Mouse (Mus musculus): ENCODE measurements at regions not wholly inside any gene's neighbourhood (a gene's known extent, or its start where the extent isn't known, plus 50 kb on each side); places are given as distances from the start of the nearest gene placed in this dataset.
A peak's percentile ranks its signal among the peaks of the same experiment; 100 is the strongest.

DNA sequence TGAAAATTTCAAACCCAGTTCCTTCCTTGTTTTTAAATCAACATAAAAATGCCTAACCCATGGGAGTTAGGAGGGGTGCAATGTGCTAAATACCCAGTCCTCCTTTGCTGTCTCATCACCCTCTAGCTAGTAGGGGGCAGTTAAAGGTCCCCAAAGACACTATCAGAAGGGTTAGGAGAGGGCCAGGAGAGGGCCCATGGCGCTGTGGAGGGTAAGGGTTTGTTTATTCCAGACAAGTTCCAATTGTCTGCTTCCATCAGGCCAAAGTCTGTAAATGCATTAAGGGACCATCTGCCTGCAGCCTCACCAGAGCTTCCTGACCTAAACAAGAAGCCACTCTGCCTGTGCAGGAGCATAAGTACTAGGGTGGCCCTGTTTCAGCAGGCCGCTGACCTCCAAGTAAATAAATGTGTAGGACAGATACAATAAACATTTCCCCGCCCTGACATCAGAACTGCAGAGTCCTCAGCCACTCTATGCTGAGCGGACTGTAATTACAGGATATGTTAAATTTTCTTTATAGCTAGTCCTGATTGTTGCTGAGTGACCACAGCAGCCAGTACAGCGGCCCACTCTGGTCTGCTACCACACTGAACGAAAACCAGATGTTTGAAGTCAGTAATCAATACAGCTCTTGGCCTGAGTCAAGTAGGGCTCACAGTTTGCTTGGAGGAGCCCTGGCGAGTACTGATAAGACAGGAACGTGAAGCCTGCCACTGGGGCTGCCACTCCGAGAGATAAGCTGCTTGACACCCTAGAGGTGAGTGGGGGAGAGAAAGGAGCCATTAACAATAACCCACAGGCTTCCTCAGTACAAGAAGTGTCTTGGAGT, 87.4 kb downstream of the Hlx start:
- Histone ChIP-seq H3K4me2 (ENCODE audit: low read depth, low read length) (no peak overlapping the region), H3K9me3 (replicated peaks; ENCODE audit: control insufficient read depth, low read length) (no peaks in the 10 kb centered on the region), H3K27ac (replicated peaks; ENCODE audit: low read depth, low read length) (no peak overlapping the region), H3K27me3 (ENCODE audit: control insufficient read depth, insufficient read depth, low read length) (no peaks in the 10 kb centered on the region), H3K4me1 (ENCODE audit: control insufficient read depth, insufficient read depth, low read length) (no peaks in the 10 kb centered on the region), H3K36me3 (replicated peaks; ENCODE audit: control insufficient read depth, insufficient read depth, low read depth, low read length) (no peaks in the 10 kb centered on the region), H3K9ac (replicated peaks; ENCODE audit: low read length) (no peak overlapping the region), H3K4me3 (ENCODE audit: low read depth, low read length) (no peak overlapping the region)
- ATAC-seq (replicated peaks; ENCODE audit: insufficient number of reproducible peaks, low FRiP score, low TSS enrichment, low read depth): peak; percentile 34; the same call in 1 of the 2 replicates
- 21% methylated on average over 9 of the region's 9 CpGs for WGBS
- DNase-seq (ENCODE audit: low spot score): peak; percentile 57

DNA sequence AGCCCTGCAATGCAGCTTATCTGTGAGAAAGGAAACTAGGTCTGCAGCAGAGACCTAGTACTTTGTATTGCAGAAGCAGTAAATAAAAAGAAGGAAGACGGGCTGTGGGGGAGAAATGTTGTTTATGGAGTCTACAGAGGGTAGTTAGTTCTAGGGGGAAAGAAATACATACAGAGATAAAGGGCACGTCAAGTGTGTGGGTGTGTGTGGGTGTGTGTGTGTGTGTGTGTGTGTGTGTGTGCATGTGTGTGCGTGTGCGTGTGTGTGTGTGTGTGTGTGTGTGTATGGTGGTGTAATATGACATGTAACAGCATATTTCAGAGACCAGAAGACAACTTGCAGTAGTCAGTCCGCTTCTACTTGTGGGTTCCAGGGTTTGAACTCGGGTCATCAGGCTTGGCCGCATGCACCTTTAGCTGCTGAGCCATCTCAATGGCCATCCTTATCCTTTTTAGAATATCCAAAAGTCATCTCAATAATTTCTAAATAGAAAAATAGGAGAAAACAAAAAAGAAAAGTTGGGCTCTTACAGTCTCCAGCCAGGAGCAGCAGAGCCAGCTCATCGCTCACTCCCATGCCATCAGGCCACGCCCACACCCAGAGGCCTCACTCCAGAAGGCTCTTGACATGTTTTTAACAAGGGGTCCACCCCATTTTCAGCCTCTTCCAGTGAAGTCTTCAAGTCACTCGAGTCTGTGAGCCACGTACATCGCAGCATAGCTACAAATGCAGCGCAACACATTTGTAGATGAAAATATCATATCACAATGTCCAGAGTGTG, 101.5 kb downstream of the Hlx start:
- Histone ChIP-seq H3K4me3 (ENCODE audit: low read depth, low read length) (no peak overlapping the region), H3K4me1 (ENCODE audit: control insufficient read depth, insufficient read depth, low read length) (no peaks in the 10 kb centered on the region), H3K9me3 (replicated peaks; ENCODE audit: control insufficient read depth, low read length) (no peaks in the 10 kb centered on the region)

DNA sequence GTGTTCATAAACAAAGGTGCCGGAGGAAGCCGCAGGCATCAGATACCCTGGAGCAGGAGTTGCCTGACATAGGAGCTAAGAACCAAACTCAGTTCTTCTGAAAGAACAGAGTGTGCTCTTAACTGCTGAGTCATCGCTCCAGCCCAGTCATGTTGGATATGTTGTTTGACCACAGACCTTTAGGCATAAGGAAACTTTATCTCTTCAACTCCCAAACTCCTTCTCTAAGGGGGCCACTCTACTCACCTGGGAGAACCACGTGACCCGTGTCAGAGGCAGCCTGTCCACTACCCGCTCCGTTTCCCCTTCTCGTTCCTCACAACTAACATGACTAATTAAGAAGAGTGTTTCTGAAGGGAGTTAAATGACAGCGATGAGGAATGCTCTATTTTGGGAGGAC, 103.2 kb downstream of the Hlx start:
- Histone ChIP-seq H3K27me3 (ENCODE audit: control insufficient read depth, insufficient read depth, low read length) (no peaks in the 10 kb centered on the region), H3K9ac (replicated peaks; ENCODE audit: low read length) (no peak overlapping the region), H3K4me2 (ENCODE audit: low read depth, low read length) (no peak overlapping the region), H3K27ac (replicated peaks; ENCODE audit: low read depth, low read length) (no peak overlapping the region), H3K4me3 (ENCODE audit: low read depth, low read length) (no peak overlapping the region), H3K36me3 (replicated peaks; ENCODE audit: control insufficient read depth, insufficient read depth, low read depth, low read length) (no peaks in the 10 kb centered on the region), H3K9me3 (replicated peaks; ENCODE audit: control insufficient read depth, low read length) (no peaks in the 10 kb centered on the region), H3K4me1 (ENCODE audit: control insufficient read depth, insufficient read depth, low read length) (no peaks in the 10 kb centered on the region)
- DNase-seq (ENCODE audit: low spot score) (no peak), ATAC-seq (replicated peaks; ENCODE audit: insufficient number of reproducible peaks, low FRiP score, low TSS enrichment, low read depth) (no peak)
- whole genome bisulfite sequencing: 90% methylated on average over 9 of the region's 9 CpGs

More for the DNA sequence above, 101.5 kb downstream of the Hlx start:
- Histone ChIP-seq H3K4me2 (ENCODE audit: low read depth, low read length) (no peak overlapping the region), H3K9ac (replicated peaks; ENCODE audit: low read length) (no peak overlapping the region), H3K27ac (replicated peaks; ENCODE audit: low read depth, low read length) (no peak overlapping the region), H3K27me3 (ENCODE audit: control insufficient read depth, insufficient read depth, low read length) (no peaks in the 10 kb centered on the region), H3K36me3 (replicated peaks; ENCODE audit: control insufficient read depth, insufficient read depth, low read depth, low read length) (no peaks in the 10 kb centered on the region)
- ATAC-seq (replicated peaks; ENCODE audit: insufficient number of reproducible peaks, low FRiP score, low TSS enrichment, low read depth) (no peak), DNase-seq (ENCODE audit: low spot score) (no peak)
- 89% methylated on average over 13 of the region's 13 CpGs for WGBS

DNA sequence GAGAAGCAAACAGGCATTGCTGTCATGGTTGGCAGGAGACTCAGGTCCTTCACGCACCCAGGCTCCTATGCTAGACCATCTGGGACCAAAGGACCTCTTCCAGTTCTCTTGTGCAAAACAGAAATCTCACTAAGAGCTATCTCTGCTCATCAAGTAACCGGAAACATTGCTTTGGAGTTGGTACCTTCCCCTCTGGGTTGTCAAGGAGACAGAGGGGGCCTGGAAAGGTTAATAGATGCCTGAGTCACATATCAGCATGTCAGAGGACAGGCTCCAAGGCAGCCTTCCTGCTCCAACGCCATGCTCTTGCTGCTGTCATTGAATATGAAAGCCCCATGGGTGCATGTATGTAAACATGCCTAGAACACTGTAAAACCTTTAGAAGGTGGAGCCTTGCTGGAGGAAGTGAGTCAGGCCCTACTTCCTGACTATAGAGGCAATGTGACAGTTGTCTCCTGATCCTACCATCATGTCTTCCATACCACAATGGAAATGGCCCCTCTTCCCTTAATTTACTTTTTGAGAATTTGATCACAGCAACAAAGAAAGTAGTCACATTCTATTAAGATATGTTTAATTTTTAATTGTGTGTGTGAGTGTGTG, 103.8 kb downstream of the Hlx start:
- no peak overlapping the region for H3K4me3 ChIP-seq (ENCODE audit: low read depth, low read length)
- no peak for DNase-seq (ENCODE audit: low spot score)
- no peaks in the 10 kb centered on the region for H3K36me3 ChIP-seq (replicated peaks; ENCODE audit: control insufficient read depth, insufficient read depth, low read depth, low read length)
- no peak overlapping the region for H3K9ac ChIP-seq (replicated peaks; ENCODE audit: low read length)
- no peak overlapping the region for H3K4me2 ChIP-seq (ENCODE audit: low read depth, low read length)
- 78% methylated on average over 3 of the region's 3 CpGs for WGBS
- H3K4me1 ChIP-seq (ENCODE audit: control insufficient read depth, insufficient read depth, low read length): no peaks in the 10 kb centered on the region
- no peaks in the 10 kb centered on the region for H3K27me3 ChIP-seq (ENCODE audit: control insufficient read depth, insufficient read depth, low read length)
- no peak overlapping the region for H3K27ac ChIP-seq (replicated peaks; ENCODE audit: low read depth, low read length)
- H3K9me3 ChIP-seq (replicated peaks; ENCODE audit: control insufficient read depth, low read length): no peaks in the 10 kb centered on the region
- no peak for ATAC-seq (replicated peaks; ENCODE audit: insufficient number of reproducible peaks, low FRiP score, low TSS enrichment, low read depth)

DNA sequence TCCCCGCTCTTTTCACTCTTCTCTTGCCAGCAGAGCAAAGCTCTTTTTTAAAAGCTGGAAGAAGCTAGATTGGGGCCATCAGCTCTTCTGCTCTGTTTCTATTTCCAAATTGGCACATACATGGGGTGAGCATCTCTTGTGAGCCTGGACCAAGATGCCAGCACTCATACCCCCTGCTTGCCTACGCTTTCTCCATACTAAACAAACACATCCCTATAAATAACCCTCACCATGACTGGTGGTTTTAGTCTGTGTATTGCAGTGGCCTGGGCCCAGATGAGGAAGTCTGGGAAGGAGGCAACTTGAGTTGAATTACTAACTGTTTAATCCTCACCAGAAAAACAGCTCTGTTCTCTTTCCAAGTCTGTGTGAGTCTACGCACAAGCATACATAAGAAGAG, 110.0 kb downstream of the Hlx start:
- Histone ChIP-seq H3K4me2 (ENCODE audit: low read depth, low read length) (no peak overlapping the region), H3K27me3 (ENCODE audit: control insufficient read depth, insufficient read depth, low read length) (no peaks in the 10 kb centered on the region), H3K9ac (replicated peaks; ENCODE audit: low read length) (no peak overlapping the region), H3K9me3 (replicated peaks; ENCODE audit: control insufficient read depth, low read length) (no peaks in the 10 kb centered on the region), H3K4me1 (ENCODE audit: control insufficient read depth, insufficient read depth, low read length) (no peaks in the 10 kb centered on the region), H3K36me3 (replicated peaks; ENCODE audit: control insufficient read depth, insufficient read depth, low read depth, low read length) (no peaks in the 10 kb centered on the region), H3K4me3 (ENCODE audit: low read depth, low read length) (no peak overlapping the region), H3K27ac (replicated peaks; ENCODE audit: low read depth, low read length) (no peak overlapping the region)
- 91% methylated on average over 3 of the region's 3 CpGs for WGBS
- DNase-seq (ENCODE audit: low spot score) (no peak), ATAC-seq (replicated peaks; ENCODE audit: insufficient number of reproducible peaks, low FRiP score, low TSS enrichment, low read depth) (no peak)

DNA sequence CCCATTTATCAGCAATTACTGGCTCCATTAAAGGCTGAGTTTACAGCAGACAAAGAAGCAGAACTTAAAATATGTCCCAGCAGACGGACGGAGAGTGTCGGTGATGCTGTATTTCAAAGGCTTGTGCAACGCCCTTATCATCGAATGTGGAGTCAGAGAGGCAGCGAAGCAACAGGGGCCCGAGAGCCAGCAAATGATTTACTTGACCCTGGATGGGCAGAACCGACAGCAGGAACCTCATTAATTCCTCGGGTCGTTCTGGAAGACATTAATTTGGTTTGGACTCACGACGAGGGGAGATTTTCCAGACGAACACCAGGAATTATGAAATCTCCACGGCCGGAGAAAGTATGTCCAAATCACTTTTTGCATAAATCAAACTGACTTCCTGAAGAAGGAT, 110.5 kb downstream of the Hlx start:
- Histone ChIP-seq H3K36me3 (replicated peaks; ENCODE audit: control insufficient read depth, insufficient read depth, low read depth, low read length) (no peaks in the 10 kb centered on the region), H3K4me3 (ENCODE audit: low read depth, low read length) (no peak overlapping the region), H3K27ac (replicated peaks; ENCODE audit: low read depth, low read length) (no peak overlapping the region), H3K9ac (replicated peaks; ENCODE audit: low read length) (no peak overlapping the region), H3K27me3 (ENCODE audit: control insufficient read depth, insufficient read depth, low read length) (no peaks in the 10 kb centered on the region), H3K4me2 (ENCODE audit: low read depth, low read length) (no peak overlapping the region), H3K9me3 (replicated peaks; ENCODE audit: control insufficient read depth, low read length) (no peaks in the 10 kb centered on the region), H3K4me1 (ENCODE audit: control insufficient read depth, insufficient read depth, low read length) (no peaks in the 10 kb centered on the region)
- WGBS: 77% methylated on average over 15 of the region's 15 CpGs
- DNase-seq (ENCODE audit: low spot score) (no peak), ATAC-seq (replicated peaks; ENCODE audit: insufficient number of reproducible peaks, low FRiP score, low TSS enrichment, low read depth) (no peak)

DNA sequence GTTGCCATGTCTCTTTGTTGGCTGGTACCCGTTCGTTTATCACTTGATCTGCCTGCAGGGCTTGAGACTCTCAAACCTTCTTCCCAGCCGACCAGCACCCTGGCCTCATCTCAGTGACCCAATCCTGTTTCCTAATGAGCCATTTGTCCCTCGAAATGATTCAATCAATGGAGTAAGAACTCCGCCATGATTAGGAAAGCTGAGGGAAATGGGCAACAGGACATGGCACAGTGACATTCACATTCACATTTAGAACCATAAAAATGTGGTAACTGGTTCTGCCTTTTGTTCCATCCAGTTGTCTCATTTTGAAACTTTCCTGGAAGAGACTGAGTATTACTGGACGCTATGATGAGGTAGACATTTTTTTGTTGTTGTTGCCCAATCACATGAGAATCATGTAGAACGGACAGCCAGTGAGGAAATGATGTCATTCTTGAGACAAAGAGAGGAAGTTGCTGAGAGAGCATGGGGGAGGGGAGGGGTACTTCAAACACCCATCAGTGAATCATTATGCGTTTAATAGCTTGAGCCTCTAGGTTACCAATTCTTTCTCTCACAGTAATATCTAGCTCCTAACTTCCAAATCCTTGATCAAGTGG, 114.5 kb downstream of the Hlx start:
- Histone ChIP-seq H3K4me2 (ENCODE audit: low read depth, low read length) (no peak overlapping the region), H3K27ac (replicated peaks; ENCODE audit: low read depth, low read length) (no peak overlapping the region), H3K9me3 (replicated peaks; ENCODE audit: control insufficient read depth, low read length) (no peaks in the 10 kb centered on the region), H3K4me1 (ENCODE audit: control insufficient read depth, insufficient read depth, low read length) (no peaks in the 10 kb centered on the region), H3K9ac (replicated peaks; ENCODE audit: low read length) (no peak overlapping the region), H3K27me3 (ENCODE audit: control insufficient read depth, insufficient read depth, low read length) (no peaks in the 10 kb centered on the region), H3K4me3 (ENCODE audit: low read depth, low read length) (no peak overlapping the region), H3K36me3 (replicated peaks; ENCODE audit: control insufficient read depth, insufficient read depth, low read depth, low read length) (no peaks in the 10 kb centered on the region)
- WGBS: 84% methylated on average over 8 of the region's 8 CpGs
- ATAC-seq (replicated peaks; ENCODE audit: insufficient number of reproducible peaks, low FRiP score, low TSS enrichment, low read depth) (no peak), DNase-seq (ENCODE audit: low spot score) (no peak)
